Mouse (Mus musculus): ENCODE data around the gene Prr29.

Gene Prr29

GRCm38 (mm10) chr11:106410507-106410906, 45.2 kb downstream of the Prr29 start:
- DNase-seq, result no peak

GRCm38 (mm10) chr11:106411157-106411556, 45.9 kb downstream of the Prr29 start:
- DNase-seq, result no peak

- no peak for DNase-seq
Measured at GRCm38 (mm10) chr11:106412641-106413360, 47.5 kb downstream of the Prr29 start.

DNA sequence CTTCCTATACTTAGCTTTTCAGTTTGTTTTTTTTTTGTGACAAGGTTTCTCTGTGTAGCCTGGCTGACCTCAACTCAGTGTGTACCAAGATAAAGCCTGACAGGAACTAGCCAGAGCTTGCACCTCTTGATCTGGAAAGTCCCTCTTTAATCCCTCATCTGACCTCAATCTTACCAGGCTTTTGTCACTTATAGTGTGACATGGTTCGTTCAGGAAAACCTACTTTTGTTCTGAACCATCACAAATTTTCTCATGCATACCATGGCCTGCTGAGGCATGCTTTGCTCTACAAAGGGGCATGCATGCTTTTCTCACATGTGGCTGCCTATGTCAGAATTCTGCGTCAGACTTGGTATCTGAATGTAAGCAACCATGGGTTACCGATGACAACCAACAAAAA, 51.1 kb downstream of the Prr29 start:
- DNase-seq, result no peak

GRCm38 (mm10) chr11:106417860-106418259, 52.6 kb downstream of the Prr29 start:
- DNase-seq, result no peak

DNA sequence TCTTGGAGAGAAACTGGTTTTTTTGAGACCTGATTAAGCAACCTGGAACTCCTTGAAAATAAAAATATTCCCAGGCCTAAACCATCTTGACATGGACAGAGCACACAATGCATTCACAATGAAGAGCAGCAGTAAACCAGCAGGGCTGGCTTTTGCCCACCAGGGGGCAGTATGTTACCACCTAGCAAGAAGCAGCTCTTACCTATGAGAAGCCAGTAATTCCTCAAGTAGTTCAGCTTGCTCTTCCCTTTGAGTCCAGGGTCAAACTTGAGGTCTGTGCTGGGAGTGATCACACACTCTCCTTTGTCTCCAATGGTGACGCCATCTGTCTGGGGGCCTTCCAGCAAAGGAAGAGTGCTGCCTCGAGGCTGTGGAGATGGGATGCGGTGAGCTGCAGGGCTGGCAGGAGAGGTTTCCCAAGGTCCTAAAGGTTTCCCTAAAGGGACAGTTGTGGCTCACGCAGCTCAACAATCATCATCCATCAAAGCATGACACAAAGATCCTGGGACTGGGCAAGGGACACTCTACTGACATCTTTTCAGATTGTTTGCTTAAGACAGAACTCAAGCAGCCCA, 53.4 kb downstream of the Prr29 start:
- DNase-seq, result peak; percentile 76

- DNase-seq, result no peak
Measured at GRCm38 (mm10) chr11:106419262-106420102, 54.2 kb downstream of the Prr29 start.

- no peak for DNase-seq
Measured at GRCm38 (mm10) chr11:106425201-106425600, 59.9 kb downstream of the Prr29 start.

DNA sequence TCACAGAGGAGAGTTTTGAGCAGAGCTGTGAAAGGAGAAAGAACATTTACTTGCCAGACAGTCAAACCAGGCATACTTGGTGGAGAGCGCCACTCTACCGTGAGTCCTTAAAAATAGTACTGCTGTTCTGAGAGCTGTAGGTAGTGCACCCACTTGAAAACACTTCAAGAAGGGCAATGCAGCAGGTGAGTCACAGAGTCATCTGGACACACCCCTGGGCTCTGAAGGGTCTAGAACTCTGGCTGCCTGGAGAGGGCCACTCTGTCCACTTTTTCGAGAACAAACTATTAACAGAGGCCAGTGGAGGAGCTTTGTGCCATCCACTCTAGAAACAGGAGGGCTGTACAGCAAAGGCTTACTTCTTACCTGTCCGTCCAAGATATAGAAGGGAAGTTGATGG, 61.2 kb downstream of the Prr29 start:
- DNase-seq, result no peak
